Mouse (Mus musculus): ENCODE measurements around the gene Prame.
"Not testable (repeated sequence)": the region's sequence is repeated elsewhere in the genome, so short reads cannot be mapped to it uniquely, and the experiment has no call there.

Prame gene

DNA sequence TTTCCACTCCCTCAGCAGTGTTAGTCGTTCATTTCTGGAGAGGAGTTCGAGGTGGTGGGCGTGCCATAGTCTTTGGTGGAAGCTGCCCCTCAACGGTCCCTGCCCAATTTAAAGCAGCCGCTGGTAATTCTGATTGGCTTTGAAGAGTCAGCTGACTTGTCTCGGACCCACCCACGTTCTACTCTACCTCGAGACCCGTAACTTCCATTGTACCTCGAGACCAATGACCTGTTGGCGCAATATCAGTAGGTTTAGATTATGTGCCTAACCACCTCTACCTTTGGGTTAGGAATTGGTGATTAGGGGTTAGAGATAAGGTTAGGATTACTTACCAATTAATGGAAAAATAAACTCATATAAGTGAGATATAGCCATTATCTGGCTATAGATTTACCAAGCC, at the start of gene Prame:
TSS of gene Prame (minus strand) at position 101 of the 400 bp plus-strand sequence.
- no peak for DNase-seq (ENCODE audit: low spot score)

DNA sequence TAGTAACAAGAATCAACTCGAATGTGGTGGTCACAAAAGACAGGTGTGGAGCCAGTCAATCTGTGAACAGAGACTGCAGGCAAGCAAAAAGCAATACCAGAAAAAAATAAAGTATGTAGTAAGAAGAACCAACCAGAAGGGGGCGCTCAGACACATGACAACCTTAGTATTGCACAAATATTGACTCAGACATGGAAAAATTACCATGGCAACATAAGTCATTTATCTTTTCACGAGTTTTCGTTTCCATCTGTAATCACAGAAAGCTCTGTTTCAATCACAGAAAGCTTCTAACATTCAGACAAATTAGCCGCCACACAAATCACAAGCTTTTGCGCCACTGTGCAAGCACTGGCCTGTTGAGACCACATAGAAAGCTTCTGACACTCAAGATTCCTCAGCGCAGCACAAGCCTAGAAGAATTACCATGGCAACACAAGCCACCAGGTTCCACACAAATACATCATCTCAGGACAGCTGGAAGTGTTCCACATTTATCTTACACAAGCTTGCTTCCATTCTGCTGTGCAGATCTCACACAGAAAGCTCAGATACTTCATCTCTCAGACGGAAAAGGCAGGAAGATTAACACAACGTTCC, 24.8 kb upstream of the Prame start:
- no peak for DNase-seq (ENCODE audit: low spot score)

DNA sequence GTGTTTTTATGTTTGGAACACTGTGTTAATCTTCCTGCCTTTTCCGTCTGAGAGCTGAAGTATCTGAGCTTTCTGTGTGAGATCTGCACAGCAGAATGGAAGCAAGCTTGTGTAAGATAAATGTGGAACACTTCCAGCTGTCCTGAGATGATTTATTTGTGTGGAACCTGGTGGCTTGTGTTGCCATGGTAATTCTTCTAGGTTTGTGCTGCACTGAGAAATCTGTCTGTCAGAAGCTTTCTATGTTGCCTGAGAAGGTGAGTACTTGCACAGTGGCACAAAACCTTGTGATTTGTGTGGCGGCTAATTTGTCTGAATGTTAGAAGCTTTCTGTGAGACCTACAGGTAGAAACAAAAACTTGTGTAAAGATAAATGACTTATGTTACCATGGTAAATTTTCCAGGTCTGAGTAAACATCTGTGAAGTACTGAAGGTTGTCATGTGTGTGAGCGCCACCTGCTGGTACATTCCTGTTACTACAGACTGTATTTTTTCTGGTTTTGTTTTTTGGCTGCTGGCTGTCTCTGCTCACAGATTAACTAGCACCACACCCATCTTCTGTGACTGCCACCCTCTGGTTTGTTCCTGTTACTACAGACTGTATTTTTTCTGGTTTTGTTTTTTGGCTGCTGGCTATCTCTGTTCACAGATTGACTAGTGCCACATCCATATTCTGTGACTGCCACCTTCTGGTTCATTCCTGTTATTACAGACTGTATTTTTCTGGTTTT, 26.0 kb downstream of the Prame start:
- DNase-seq (ENCODE audit: low spot score) = not testable (repeated sequence)

DNA sequence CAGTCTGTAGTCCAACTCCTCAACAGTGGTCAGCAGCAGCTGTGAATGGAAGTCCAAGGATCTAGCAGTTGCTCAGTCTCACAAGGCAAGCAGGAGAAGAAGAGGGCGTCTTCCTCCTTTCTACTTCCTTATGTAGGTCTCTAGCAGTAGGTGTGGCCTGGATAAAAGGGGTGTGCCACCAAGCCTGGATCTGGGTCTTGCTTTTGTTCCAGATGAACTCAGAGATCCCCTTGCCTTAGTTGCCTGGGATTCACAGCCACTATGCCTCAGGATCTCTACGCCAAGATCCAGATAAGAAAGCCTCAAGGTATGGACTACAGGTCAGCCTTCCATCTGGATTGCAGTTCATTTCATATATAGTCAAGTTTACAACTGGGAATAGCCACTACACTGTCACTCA, 28.8 kb downstream of the Prame start, which contains the start of gene Nxf7:
TSS of gene Nxf7 (minus strand) at position 101 of the 400 bp plus-strand sequence.
- no peak for DNase-seq (ENCODE audit: low spot score)

DNA sequence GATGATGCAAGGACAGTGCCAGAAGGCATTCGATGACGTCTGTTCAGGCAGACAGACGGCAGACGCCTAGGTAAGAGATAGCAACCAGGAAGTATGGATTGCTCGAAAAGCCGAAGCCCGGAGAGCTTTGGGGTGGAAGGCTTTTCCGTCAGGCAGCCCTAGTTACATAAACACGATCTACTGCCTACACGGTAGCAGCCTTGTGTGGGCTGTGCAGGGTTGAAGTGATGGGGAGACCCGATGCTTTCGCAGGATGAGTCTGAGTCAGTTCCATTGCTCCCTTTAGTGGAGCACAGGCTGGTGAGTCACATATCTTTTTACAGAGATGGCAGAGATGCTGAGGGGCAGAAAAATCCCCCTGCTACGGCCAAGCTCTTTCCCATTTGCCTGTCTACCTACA, 29.4 kb downstream of the Prame start:
- no peak for DNase-seq (ENCODE audit: low spot score)

DNA sequence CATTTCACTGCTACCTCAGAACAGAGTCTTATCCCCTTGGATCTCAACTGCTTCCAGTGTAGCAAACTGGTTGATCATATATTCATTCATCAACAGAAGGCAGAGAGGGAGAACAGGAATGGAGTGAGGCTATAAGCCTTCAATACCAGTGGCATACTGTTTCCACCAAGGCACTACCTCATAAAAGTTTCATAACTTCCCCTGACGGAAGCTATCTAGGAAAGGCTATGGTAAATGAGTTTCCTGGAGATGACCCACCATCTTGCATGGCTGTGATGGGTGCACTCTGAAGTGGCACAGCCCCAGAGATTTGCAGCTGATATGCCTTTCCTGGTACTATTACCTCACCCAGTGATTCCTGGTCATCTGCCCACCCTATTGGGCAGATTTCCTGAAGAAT, 51.1 kb downstream of the Prame start:
- no peak for DNase-seq (ENCODE audit: low spot score)

DNA sequence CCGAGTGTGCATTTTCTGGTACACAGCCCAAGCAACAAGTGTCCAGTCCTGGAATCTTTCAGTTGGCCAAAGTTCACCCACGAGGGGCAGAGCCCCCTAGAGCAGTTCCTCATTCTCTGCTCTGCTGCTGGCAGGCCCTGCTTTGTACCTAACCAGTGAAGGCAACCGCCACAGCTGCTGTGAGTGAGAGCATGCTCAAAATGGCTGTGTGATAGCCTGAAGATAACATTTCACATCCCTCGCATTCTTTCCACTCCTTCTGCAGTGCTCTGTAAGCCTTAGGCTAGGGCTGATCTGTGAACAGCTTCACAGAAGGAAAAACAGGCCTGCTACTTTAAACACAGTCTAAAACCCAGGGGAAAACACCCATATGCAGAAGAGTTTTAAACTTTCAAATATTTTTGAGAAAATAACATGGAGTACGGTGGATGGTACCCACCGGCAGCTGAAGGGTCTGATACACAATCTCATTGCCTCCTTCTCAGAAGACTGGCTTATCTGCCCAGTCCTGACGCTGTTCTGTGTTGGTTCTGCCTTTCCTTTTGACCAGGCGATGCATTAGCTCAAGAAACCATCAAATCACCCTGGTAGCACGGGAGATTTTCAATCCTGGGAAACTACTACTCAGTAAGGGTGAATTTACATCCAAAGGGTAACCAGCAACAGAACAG, 52.4 kb downstream of the Prame start:
- DNase-seq (ENCODE audit: low spot score) = not testable (repeated sequence)

DNA sequence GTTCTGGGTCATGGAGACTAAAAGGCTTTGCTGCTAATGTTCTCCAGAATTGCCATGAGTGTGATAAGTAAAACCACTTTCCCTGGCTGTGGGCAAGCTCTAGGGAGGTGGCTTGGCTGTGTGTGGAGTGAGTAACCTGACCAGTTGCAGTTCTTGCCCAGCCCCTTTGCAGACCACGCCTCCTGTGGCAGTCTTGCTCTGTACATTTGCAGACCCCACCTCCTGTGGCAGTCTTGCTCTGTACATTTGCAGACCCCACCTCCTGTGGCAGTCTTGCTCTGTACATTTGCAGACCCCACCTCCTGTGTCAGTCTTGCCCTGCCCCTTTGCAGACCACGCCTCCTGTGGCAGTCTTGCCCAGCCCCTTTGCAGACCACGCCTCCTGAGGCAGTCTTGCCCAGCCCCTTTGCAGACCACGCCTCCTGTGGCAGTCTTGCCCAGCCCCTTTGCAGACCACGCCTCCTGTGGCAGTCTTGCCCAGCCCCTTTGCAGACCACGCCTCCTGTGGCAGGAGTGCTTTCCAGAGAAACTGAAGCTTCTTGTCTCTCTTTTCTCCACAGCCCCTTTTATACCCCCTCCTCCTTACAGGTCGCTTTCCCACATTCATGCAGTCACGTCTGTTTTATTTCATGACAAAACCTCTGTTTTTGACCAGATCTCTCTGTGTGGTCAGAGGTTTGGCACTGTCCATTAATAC, 53.1 kb downstream of the Prame start:
- not testable (repeated sequence) for DNase-seq (ENCODE audit: low spot score)

DNA sequence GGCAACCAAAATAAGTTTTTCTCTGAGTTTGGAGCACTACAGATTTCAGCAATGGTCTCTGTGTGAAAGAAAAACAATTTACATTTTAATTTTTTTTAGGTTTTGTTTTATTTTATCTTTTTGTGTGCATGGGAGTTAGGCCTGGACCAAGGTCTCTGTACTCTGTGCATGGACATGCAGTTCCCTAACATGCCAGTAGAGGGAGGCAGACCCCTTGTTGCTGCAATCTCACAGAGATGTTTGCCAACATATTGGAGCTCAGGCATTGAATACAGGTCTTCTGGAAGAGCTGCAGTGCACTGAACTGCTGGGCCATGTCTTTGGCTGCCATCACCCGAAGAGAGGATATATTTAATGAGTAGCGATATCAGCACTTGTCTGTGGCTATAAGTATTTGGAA, 58.0 kb downstream of the Prame start:
- peak; percentile 16 for DNase-seq (ENCODE audit: low spot score)

DNA sequence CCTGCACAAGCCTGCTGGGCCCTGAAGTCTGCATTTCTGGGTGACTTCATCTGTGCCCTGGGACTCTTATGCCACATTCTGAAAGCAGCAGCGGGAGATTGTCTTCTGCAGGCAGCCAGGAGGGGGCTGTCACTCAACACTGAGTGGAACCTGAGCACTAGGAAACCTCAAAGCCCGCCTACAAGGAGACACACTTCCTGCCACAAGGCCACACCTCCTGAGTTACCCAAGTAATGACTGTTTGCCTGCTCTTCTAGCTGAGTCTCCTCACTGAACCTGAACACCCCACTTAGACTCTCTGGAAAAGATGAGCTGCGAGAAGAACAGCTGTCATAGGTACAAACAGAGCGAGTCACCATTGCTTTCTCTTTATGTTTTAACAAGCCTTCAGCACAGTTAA, 62.6 kb downstream of the Prame start:
- not testable (repeated sequence) for DNase-seq (ENCODE audit: low spot score)

Measured in spleen, adult 12 weeks (tissue).